Mouse (Mus musculus): ENCODE results near the gene Pnrc1. TPM values are rescaled to one million over a fixed set of nuclear protein-coding genes. Genes with fewer than 3 reads are reported as not detected.
"Not testable (repeated sequence)": the region's sequence is repeated elsewhere in the genome, so short reads cannot be mapped to it uniquely, and the experiment has no call there.

Pnrc1 gene
- polyA plus RNA-seq (2015; fragmentation: Nextera tagmentation; extraction: Ambion mirVana) = 46.9 and 52.0 TPM in 2 replicates

GRCm38 (mm10) chr4:33290002-33290401, at the start of gene Pnrc1:
TSS of gene Pnrc1 (minus strand) at chr4:33290163.
- no peak within 1 kb of the TSS for H3K27ac ChIP-seq (replicated peaks)
- no peak for ATAC-seq (ENCODE audit: insufficient read depth)
- peaks cover 3% of the 10 kb centered on the region; the same call in 1 of the 2 replicates for H3K4me1 ChIP-seq (replicated peaks)
- no peaks in the 10 kb centered on the region for H3K9me3 ChIP-seq (replicated peaks)
- H3K9ac ChIP-seq = no peak within 1 kb of the TSS
- no peak within 1 kb of the TSS for H3K4me2 ChIP-seq
- no peak within 1 kb of the TSS for H3K4me3 ChIP-seq (replicated peaks)
- 42% methylated on average over 3 of the region's 3 CpGs for WGBS (ENCODE audit: insufficient replicate concordance)
- peaks cover 7% of the 10 kb centered on the region; the same call in 1 of the 2 replicates for H3K27me3 ChIP-seq
- H3K36me3 ChIP-seq (replicated peaks) = no peaks in the 10 kb centered on the region

GRCm38 (mm10) chr4:33337999-33338398, 48.0 kb upstream of the Pnrc1 start:
- no peak overlapping the region for H3K4me3 ChIP-seq (replicated peaks)
- H3K4me1 ChIP-seq (replicated peaks) = peaks cover 12% of the 10 kb centered on the region
- H3K4me2 ChIP-seq = no peak overlapping the region
- WGBS (ENCODE audit: insufficient replicate concordance) = 91% methylated on average over 1 of the region's 1 CpGs
- peak; percentile 73 for ATAC-seq (ENCODE audit: insufficient read depth)
- peak overlapping the region; percentile 61 for H3K27ac ChIP-seq (replicated peaks)
- no peaks in the 10 kb centered on the region for H3K9me3 ChIP-seq (replicated peaks)
- H3K9ac ChIP-seq = no peak overlapping the region
- H3K27me3 ChIP-seq = no peaks in the 10 kb centered on the region
- H3K36me3 ChIP-seq (replicated peaks) = peaks cover 52% of the 10 kb centered on the region

- Histone ChIP-seq H3K9me3 (replicated peaks) (no peaks in the 10 kb centered on the region), H3K9ac (no peak overlapping the region), H3K36me3 (replicated peaks) (peaks cover 55% of the 10 kb centered on the region), H3K27ac (replicated peaks) (no peak overlapping the region), H3K4me3 (replicated peaks) (no peak overlapping the region), H3K27me3 (no peaks in the 10 kb centered on the region), H3K4me2 (no peak overlapping the region), H3K4me1 (replicated peaks) (peaks cover 8% of the 10 kb centered on the region)
- WGBS (ENCODE audit: insufficient replicate concordance) = 86% methylated on average over 1 of the region's 1 CpGs
- ATAC-seq (ENCODE audit: insufficient read depth) = no peak
Observed at GRCm38 (mm10) chr4:33332956-33333455, 43.0 kb upstream of the Pnrc1 start.

GRCm38 (mm10) chr4:33331147-33331546, 41.2 kb upstream of the Pnrc1 start:
- ATAC-seq (ENCODE audit: insufficient read depth) = no peak
- no peaks in the 10 kb centered on the region for H3K27me3 ChIP-seq
- no peak overlapping the region for H3K4me2 ChIP-seq
- no peak overlapping the region for H3K27ac ChIP-seq (replicated peaks)
- peaks cover 58% of the 10 kb centered on the region for H3K36me3 ChIP-seq (replicated peaks)
- H3K9ac ChIP-seq = no peak overlapping the region
- no peak overlapping the region for H3K4me3 ChIP-seq (replicated peaks)
- peaks cover 5% of the 10 kb centered on the region; the same call in 1 of the 2 replicates for H3K4me1 ChIP-seq (replicated peaks)
- 44% methylated on average over 4 of the region's 4 CpGs for WGBS (ENCODE audit: insufficient replicate concordance)
- no peaks in the 10 kb centered on the region for H3K9me3 ChIP-seq (replicated peaks)

- no peak overlapping the region for H3K27ac ChIP-seq (replicated peaks)
- 46% methylated on average over 5 of the region's 5 CpGs for WGBS (ENCODE audit: insufficient replicate concordance)
- H3K9ac ChIP-seq = no peak overlapping the region
- peaks cover 24% of the 10 kb centered on the region for H3K4me1 ChIP-seq (replicated peaks)
- H3K4me3 ChIP-seq (replicated peaks) = no peak overlapping the region
- ATAC-seq (ENCODE audit: insufficient read depth) = no peak
- H3K27me3 ChIP-seq = no peaks in the 10 kb centered on the region
- H3K4me2 ChIP-seq = no peak overlapping the region
- 0 out of 2 replicates have a peak, but pooled peaks cover 3% of the 10 kb centered on the region for H3K36me3 ChIP-seq (replicated peaks)
- H3K9me3 ChIP-seq (replicated peaks) = no peaks in the 10 kb centered on the region
Observed at GRCm38 (mm10) chr4:33315840-33316239, 25.9 kb upstream of the Pnrc1 start.

- not testable (repeated sequence) for H3K27ac ChIP-seq (replicated peaks); H3K27me3 ChIP-seq; H3K9ac ChIP-seq; H3K4me2 ChIP-seq; ATAC-seq (ENCODE audit: insufficient read depth); H3K9me3 ChIP-seq (replicated peaks); H3K36me3 ChIP-seq (replicated peaks); H3K4me3 ChIP-seq (replicated peaks)
- WGBS (ENCODE audit: insufficient replicate concordance) = 90% methylated on average over 7 of the region's 8 CpGs
- peaks cover 32% of the 10 kb centered on the region for H3K4me1 ChIP-seq (replicated peaks)
Observed at GRCm38 (mm10) chr4:33314150-33314549, 24.2 kb upstream of the Pnrc1 start.

GRCm38 (mm10) chr4:33310840-33311437, 21.0 kb upstream of the Pnrc1 start:
- H3K36me3 ChIP-seq (replicated peaks) = 0 out of 2 replicates have a peak, but pooled peaks cover 3% of the 10 kb centered on the region
- peaks cover 27% of the 10 kb centered on the region for H3K4me1 ChIP-seq (replicated peaks)
- H3K4me2 ChIP-seq = peak overlapping the region; percentile 77
- H3K4me3 ChIP-seq (replicated peaks) = peak overlapping the region; percentile 90
- 5% methylated on average over 12 of the region's 12 CpGs for WGBS (ENCODE audit: insufficient replicate concordance)
- H3K27ac ChIP-seq (replicated peaks) = peak overlapping the region; percentile 75
- peak overlapping the region; percentile 92 for H3K9ac ChIP-seq
- no peaks in the 10 kb centered on the region for H3K27me3 ChIP-seq
- no peaks in the 10 kb centered on the region for H3K9me3 ChIP-seq (replicated peaks)
- ATAC-seq (ENCODE audit: insufficient read depth) = no peak

- H3K4me1 ChIP-seq (replicated peaks) = peaks cover 27% of the 10 kb centered on the region
- H3K9ac ChIP-seq = peak within 1 kb of the TSS; percentile 92
- peak within 1 kb of the TSS; percentile 90 for H3K4me3 ChIP-seq (replicated peaks)
- peak within 1 kb of the TSS; percentile 77 for H3K4me2 ChIP-seq
- no peaks in the 10 kb centered on the region for H3K9me3 ChIP-seq (replicated peaks)
- 3% methylated on average over 60 of the region's 60 CpGs for WGBS (ENCODE audit: insufficient replicate concordance)
- peak; percentile 90 for ATAC-seq (ENCODE audit: insufficient read depth)
- H3K27me3 ChIP-seq = no peaks in the 10 kb centered on the region
- 0 out of 2 replicates have a peak, but pooled peaks cover 3% of the 10 kb centered on the region for H3K36me3 ChIP-seq (replicated peaks)
- peak within 1 kb of the TSS; percentile 75 for H3K27ac ChIP-seq (replicated peaks)
Observed at GRCm38 (mm10) chr4:33309764-33310757, 20.1 kb upstream of the Pnrc1 start, which contains the start of gene Rngtt. TSS of gene Rngtt (plus strand) at chr4:33310311.

GRCm38 (mm10) chr4:33307146-33307545, 17.2 kb upstream of the Pnrc1 start:
- Histone ChIP-seq H3K4me3 (replicated peaks) (no peak overlapping the region), H3K27me3 (no peaks in the 10 kb centered on the region), H3K9me3 (replicated peaks) (no peaks in the 10 kb centered on the region), H3K36me3 (replicated peaks) (0 out of 2 replicates have a peak, but pooled peaks cover 2% of the 10 kb centered on the region), H3K4me2 (no peak overlapping the region), H3K27ac (replicated peaks) (no peak overlapping the region), H3K9ac (no peak overlapping the region), H3K4me1 (replicated peaks) (peaks cover 21% of the 10 kb centered on the region)
- 47% methylated on average over 4 of the region's 4 CpGs for WGBS (ENCODE audit: insufficient replicate concordance)
- no peak for ATAC-seq (ENCODE audit: insufficient read depth)

- Histone ChIP-seq H3K9ac (no peak overlapping the region), H3K27me3 (no peaks in the 10 kb centered on the region), H3K4me3 (replicated peaks) (no peak overlapping the region), H3K4me2 (no peak overlapping the region), H3K36me3 (replicated peaks) (no peaks in the 10 kb centered on the region), H3K9me3 (replicated peaks) (no peaks in the 10 kb centered on the region), H3K4me1 (replicated peaks) (no peaks in the 10 kb centered on the region), H3K27ac (replicated peaks) (no peak overlapping the region)
- no peak for ATAC-seq (ENCODE audit: insufficient read depth)
- 83% methylated on average over 1 of the region's 1 CpGs for WGBS (ENCODE audit: insufficient replicate concordance)
Observed at GRCm38 (mm10) chr4:33303057-33303456, 13.1 kb upstream of the Pnrc1 start.

All from liver, embryonic 15.5 days (tissue).